Mouse (Mus musculus) gastrocnemius, postnatal 10 days (tissue): ENCODE results near the gene 5330417C22Rik. TPM values are rescaled to one million over a fixed set of nuclear protein-coding genes. Genes with fewer than 3 reads are reported as not detected.
"Not testable (repeated sequence)": the region's sequence is repeated elsewhere in the genome, so short reads cannot be mapped to it uniquely, and the experiment has no call there.

Source experiments
- DNase-seq: peaks from one replicate; pipeline ENCODE4 v3.0.0; 2021; ENCODE audit warnings: mixed read lengths
- long read RNA-seq, 2 experiments: library from polyadenylated mRNA; stranded (forward); transcript quantifications; one replicate each; pipeline ENCODE4 v2.0.0; 2021
- total RNA-seq, 2 experiments: library from RNA; stranded (reverse); gene quantifications; 2 replicates each; pipeline ENCODE4 v1.2.3; 2021

The 5330417C22Rik gene
- under 1 TPM; 0.19 to 0.25 TPM for total RNA-seq
- long read RNA-seq, experiment 1, partial matches to known transcripts, result 1 of 1 reads
- long read RNA-seq, experiment 1, other reads (novel, unspliced or antisense), result 0 of 1 reads
- long read RNA-seq, experiment 2, partial matches to known transcripts, result 0 of 2 reads
- long read RNA-seq, experiment 2, other reads (novel, unspliced or antisense), result 2 of 2 reads

DNA sequence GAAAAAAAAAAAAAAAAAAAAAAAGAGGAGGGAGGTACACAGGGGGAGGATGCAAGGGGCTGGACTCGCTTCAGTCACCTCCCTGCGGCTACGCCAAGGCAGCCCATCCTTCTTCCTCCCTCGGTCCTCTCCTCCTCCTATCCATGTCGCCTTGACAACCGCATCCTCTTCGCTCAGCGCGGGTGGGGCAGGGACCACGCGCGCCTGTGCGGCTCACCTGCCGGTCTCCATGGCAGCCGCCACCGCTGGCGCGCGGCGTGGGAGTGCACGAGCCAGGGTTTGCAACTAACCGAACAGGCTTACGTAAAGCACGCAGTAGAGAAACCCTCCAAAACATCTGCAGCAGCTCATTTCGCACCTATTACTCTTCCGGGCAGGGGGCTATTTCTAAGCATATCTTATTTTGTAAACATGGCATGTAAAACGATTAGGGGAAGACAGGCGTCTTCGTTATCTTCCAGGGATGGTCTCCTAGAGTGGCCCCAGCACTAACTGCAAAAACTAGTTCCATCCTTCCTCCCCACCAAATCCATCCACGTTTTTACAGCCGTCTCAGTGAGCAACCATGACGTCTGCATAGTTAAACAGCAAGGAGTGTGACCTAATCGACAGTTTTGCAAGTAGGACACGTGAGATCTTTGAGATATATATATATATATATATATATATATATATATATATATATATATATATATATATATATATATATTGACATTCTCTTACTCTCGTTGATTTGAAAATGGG lies at the start of gene 5330417C22Rik:
5330417C22Rik (minus strand) TSS at position 20 of the 744 bp plus-strand sequence.
- peak; percentile 16 for DNase-seq

DNA sequence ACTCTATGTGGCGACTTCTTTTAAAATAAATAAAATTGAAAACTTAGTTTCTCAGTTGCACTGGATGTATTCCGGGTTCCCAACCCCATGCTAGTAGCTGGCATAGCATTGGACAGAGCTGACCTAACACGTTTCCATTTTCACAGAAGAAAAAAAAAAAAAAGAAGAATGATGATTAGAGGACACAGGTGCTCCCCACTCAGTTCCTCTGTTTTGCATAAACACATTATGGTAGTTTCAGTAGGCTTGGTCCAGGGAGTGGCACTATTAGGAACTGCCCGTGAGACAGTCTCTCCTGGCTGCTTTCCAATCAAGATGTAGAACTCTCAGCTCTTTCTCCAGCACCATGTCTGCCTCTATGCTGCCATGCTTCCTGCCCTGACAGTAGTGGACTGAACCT lies 48.2 kb upstream of the 5330417C22Rik start:
- no peak for DNase-seq

DNA sequence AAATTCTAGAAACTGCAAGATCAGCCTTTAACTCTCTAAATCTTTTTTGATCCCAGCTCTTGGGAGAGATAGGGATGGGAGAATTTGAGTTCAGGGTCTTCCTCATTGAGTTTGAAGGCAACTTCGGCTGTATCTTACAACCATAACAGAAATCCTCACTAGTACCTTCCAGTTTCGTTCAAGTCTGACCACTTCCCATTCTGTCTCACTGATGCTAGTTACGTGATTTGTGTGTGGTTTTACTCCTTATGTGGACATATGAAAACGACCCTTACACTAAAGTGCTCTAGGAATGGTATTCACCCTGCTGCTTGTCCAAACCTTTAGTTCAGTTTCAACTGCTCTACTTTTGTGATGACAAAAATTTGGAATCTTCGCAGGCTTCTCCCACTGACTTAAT lies 37.7 kb upstream of the 5330417C22Rik start:
- no peak for DNase-seq

DNA sequence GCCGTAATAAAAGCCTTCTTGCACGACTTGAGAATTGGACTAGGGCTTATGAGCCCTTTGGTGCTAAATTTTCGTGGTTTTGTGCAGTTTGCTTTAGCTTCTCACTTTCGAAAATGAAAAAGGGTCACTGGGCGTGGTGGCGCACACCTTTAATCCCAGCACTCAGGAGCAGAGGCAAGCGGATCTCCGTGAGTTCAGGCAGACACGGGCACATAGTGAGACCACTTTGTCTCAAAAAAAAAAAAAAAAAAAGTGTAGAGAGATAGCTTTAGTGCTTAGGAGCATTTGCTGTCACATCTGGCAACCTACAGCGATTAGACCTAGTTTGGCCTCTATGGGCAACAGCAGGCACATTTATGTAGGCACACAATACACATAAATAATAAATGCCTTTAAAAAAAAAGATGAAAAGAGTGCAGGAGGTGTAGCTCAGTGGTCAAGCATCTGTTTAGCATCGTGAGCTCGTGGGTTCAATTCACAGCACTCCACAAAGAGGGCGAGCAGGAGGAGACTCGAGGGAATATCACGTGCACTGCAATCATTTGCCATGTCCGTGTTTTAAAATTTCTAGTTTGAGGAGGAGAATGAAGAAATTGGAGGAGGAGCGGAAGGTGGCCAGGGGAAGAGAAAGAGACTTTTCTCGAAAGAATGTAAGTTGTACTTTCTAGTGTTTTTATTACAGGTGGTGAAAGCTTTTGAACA lies 36.1 kb upstream of the 5330417C22Rik start:
- no peak for DNase-seq

DNA sequence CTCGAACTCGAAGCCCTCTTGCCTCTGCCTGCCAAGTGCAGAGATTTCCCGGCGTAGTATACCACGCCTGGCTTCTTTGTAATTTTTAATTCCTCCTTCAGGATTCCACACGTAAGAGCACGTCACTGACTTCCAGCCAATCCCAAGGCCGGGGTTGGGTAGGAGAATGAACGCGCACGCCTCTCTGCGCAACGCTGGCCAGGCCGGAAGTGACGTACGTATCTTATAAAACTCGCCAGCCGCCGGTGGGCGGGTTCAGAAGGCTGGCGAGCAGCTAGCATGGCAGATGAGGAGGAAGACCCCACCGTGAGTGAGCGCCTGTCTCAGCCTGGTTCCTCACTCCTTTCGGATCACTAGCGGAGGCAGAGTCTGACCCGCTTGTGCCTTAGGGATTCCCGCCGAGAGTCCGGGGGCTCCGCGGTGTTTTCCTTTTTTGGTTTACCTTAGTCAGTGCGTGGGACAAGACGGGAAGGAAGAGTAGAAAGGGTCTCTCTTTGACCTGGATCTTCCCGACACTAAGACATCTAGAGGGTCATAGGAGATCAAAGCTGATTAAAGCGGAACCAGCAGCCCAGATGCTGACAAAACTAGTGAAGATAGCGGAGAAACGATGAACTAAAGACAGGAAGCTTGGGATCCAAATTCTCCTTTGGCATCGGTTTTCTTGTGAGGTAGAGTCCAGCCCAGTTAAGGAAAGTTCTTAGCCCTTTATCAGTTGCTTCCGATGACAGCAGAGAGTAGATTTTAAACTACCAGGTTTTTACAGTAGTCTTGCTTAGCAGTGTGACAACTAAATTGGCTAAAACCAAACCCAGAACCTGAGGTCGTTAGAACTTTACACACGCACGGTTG lies 35.3 kb upstream of the 5330417C22Rik start, which contains the start of gene Taf13:
Taf13 (plus strand) TSS at position 256 of the 852 bp plus-strand sequence.
- DNase-seq, result peak; percentile 95

DNA sequence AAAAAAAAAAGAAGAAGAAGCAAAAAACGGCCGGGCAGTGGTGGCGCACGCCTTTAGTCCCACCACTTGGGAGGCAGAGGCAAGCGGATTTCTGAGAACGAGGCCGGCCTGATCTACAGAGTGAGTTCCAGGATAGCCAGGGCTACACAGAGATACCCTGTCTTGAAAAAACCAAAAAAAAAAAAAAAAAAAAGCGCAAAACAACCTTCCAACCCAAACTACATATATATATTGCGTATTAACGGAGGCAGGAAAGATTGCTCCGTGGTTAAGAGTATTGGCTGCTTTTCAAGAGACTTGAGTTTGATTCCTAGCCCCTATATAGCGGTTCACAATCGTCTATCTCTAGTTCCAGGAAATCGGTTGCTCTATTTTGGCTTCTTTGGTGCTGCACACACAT lies 34.5 kb upstream of the 5330417C22Rik start:
- DNase-seq, result no peak

DNA sequence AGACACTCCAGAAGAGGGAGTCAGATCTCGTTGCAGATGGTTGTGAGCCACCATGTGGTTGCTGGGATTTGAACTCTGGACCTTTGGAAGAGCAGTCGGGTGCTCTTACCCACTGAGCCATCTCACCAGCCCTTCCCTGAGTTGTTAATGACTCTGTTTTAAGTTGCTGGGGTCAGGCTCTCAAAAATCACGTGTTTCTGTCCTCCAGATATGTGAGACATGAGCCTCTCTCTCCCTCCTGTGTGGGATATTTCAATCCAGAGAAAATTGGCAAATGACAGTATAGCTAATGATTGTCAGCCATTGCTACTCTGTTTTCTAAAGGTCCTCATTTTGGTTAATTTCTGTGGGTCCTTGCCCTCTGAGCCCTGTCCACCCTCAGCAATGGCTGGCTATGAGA lies 33.3 kb upstream of the 5330417C22Rik start:
- not testable (repeated sequence) for DNase-seq

DNA sequence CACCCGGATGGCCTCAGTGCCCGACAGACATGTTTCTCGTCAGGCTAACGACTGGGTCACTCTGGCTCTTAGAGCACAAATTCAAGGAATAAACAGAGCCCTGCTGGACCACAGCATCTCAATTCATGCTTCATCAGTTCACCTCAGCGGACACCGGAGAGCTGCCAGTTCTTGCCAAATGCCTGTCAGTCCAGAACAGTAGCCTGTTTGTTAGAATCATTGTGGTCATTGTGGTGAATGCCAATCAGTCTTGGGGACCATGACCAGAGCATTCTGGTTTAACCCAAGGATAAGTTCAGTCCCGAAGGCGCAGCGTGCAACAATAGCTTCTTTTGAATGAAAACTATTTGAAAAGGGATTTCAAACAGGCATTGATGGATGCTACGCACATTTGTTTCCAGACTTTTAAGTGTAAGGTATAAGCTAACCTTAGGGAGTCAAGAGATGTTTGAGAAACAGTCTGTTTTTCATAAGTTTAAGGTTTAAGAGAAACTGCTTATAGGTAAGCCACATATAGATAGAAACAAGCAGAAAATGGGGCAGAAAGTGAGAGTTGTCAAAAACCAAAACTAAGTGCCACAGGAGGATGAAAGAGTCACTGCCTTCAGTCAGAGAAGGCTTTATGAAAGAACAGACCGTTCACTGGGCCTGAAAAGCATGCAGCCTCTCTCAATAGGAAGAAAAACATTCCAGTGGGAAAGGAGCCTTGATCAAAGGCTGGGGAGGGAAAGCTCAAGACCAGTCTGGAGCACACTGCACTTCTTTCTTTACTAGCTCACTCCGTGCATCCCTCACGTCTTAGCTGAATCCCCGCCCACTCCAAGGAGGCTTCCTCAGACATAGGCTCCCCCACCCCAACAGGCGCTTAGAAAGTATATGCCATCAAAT lies 31.9 kb upstream of the 5330417C22Rik start:
- no peak for DNase-seq

DNA sequence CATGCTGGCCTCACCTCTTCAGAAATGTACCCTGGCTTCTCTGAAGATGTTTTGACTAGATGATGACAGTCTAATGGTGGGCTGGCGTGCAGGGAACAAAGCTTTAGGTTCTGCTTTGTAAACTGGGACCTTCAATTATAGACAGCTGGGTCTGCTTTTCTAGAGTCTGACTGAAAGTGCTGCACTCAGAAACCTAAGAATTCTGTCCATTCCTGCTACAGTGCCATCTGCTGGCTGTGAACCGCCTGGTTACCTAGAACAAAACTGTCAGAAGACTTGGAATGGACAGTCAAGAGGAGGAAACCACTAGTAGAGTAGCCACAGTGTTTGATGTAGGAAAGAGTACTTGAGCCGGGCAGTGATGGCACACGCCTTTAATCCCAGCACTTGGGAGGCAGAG lies 27.0 kb upstream of the 5330417C22Rik start:
- peak; percentile 78 for DNase-seq

DNA sequence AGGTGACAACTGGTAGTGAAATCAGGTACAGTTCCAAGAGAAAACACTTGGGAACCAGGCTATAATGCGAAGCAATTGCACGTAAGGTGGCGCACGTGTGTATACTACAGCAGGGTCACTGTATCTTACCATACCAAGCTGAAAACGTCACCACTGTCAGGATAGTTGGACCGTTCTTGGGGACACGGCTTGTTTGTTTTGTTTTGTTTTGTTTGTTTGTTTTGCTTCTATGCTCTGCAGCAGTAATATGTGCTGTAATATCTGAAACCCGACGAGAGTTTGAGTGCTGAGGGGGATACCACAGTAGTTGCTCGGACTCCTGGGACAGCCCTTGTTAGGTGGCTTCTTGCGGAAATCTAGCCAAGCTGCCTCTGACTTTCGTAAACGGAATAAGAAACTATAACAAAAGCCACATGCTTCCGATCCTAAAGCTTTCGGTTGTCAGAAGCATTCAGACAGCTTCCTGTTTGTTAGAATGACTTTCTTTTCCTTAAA lies 26.5 kb upstream of the 5330417C22Rik start:
- DNase-seq, result peak; percentile 7

DNA sequence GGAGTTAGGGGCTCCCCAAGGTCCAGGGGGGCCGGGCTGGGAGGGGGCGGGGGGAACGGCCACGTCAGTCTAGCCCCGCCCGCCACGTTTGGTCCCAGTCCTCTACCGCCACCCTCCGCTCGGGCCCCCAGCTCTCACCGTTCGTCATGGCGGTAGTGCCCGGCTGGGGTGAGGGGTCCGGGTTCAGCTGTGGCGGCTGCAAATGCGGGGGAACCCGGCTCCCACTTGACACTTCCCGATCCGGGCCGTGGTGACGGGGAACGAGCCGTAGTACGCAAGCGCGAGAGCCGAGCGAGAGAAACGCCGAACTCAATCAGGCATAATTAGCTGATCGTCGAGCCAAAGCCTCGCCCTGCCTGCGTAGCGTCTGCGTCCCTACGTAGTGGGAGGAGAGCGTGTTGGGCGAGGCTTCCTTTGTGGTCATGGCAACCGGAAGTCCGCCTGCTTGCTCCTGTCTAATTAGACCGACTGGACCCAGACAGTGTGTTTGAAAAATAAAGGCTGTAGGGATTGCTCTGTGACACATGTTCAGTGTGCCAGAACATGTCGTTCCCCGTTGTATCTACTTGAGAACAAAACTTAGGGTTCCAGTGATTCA lies 25.9 kb upstream of the 5330417C22Rik start, which contains the start of gene Tmem167b:
Tmem167b (minus strand) TSS at position 334 of the 598 bp plus-strand sequence.
- peak; percentile 92 for DNase-seq

DNA sequence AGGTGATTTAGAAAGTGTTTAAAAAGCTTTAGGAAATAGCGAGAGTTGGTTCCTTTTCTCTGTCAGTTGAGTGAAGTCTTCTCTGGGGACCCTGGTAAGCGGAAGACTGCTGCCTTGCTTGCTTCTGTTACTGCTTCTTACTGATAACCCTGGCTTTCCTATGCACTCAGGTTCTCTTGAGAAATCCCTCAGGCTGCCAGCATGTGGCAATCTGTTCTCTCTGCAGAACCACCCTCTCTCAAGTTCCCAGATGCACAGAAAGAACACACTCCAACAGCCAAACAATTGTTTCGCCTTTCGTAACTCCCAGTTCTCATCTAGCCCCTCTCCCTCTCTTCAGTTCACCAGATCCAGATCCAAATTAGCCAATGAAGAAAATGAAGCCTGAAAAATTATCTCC lies 21.6 kb upstream of the 5330417C22Rik start:
- no peak for DNase-seq

DNA sequence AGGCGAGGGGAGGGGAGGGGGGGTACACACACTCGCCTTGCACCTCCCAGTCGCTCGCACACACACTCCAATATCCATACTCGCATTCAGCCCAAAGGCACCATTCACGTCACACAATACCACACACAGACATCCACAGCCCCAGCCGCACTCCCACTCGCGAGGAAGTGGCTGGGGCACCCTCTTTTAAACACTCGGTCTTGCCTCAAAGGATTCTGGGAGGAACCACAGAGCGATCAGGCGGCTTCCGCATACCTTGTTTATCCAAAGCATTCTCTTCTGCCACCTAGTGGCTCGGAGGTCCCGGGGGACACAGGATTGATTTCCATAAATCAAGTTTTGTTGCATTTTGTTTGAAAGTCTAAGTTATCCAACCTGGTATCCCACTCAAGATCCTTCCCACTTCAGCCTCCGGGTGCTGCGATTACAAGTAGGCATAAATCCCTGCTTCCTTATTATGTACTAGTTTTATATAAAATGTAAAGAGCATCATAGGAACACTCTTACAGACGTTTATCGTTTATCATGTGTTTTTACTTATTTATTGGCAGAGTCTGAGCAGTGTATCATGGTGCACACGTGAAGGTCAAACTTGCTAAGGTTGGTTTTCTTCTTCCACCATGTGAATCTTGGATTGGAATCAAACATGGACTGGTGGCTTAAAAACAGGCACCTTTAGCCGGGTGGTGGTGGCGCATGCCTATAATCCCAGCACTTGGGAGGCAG lies 18.4 kb upstream of the 5330417C22Rik start:
- peak; percentile 88 for DNase-seq

DNA sequence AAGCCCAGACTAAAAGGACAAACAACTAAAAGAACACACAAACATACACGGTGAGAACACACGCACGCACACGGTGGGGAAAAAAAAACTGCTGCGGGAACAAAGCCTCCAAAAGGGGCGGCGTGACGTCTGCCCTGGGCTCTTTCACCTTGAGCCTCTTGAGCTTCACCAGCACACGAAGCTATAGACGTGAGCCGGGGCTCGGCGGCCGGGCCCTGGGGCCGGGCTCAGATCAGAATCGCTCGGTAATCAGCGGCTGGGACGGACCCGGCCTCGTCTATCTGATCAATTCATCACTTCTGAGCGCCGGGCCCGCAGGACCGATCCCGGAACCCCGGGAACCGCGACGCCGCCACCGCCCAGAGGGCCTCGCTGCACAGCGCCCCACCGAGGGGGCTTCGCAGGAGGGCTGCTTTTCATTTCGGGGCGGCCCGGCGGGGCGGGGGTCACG lies 17.8 kb upstream of the 5330417C22Rik start:
- DNase-seq, result no peak

DNA sequence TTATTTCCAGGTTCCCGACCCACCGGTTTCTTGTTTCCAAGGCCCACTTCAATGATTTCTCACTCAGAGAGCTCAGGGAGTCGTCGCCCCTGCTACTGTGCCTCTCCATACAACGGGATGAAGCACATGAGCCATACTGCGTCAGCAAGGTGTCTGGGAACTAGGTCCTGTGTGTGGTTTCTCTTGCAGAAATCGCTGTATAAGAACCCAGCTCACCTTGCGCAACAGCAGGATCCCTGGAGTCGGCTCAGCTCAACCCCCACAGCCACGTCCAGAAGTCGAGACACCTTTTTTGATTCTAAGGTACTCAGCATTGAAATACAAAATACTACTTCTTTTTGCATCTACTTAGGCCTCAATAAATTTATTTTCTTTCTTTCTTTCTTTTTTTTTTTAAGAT lies 6.0 kb upstream of the 5330417C22Rik start:
- no peak for DNase-seq

DNA sequence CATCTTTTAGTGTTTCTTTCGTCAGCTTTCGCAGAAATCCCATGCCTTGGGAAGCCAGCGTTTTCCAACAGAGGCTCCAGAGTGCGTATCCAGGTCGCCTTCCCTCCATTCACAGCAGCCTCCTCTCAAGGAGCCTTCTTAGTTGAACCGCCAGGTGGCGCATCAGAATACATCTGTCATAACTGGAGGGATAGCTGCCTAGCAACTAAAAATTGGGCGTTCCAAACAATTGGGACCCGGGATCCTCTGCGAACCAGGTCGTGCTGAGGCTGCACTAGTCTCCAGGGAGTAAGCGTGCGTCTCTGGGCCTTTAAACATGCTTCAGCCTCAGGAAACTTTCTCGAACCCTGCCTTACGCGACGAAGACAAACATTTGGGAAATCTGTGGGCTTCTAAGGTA lies 967 bp upstream of the 5330417C22Rik start:
- peak; percentile 80 for DNase-seq

DNA sequence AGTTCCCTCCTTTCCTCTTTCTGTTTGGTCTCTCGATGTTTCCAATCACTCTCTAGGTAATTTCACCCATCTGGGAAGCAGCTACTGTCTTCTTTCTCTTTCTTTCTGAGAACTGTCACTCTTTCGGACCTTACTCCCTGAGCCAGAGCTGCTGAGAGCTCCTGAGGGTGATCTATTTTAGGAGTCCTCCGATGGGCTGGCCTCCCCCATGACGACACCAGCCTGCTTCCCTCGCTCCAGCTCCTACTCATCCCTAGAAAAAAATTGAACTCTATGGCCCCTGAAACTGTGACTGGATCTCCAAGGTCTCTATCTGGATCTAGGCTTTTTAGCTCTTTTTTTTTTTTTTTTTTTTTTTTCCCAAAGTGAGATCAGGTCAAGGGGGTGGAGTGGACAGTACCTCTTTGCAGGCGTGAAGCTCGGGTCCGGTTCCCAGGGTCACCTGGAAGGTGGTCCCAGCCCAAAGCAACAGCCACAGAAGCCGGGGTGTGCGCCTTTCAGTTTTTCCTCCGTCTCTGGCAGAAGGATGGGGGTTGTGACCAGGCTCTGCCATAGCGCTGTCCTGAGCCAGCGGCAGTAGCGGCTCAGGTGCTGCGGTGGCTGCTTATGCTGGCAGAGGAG lies 330 bp downstream of the 5330417C22Rik start:
- DNase-seq, result no peak

DNA sequence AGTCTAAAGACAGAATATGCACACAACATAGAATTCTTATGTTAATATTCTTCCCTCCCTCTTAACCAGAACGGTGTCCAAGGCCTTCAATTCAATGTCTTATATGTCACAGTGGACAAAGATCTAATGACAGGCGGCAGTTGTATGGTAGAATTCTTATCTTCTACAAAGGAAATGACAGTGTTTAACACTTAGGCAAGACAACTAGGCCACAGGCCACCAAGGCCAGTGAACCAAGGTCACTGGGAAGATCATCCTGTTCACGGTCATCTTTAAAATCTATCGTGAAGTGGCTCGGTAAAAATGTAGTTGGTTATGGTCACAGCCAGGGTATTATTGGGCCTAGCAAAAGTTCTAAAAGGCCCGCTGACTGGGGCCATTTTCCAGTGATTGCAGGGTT lies 2.4 kb downstream of the 5330417C22Rik start, which contains the start of gene 1700013F07Rik:
1700013F07Rik (plus strand) TSS at position 200 of the 400 bp plus-strand sequence.
- no peak for DNase-seq
